Mouse (Mus musculus): ENCODE measurements around the gene Tbrg1.

Gene Tbrg1

DNA sequence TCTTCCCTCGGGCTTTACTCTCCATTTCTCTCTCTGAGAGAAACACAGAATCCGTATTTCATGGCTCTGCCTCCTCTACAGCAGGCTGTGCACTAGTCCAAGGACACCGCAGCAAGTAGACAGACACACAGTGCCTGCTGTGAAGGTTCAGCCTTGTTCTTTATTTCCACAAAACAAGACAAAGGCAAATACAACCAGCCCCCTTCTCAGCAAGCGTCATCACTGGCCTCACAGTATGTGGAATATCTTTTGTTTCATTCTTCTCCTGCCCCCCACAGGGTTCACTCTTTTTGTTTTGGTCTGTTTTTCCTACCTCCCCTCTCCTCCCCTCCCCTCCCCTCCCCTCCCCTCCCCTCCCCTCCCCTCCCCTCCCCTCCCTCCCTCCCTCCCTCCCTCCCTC, 28.5 kb downstream of the Tbrg1 start:
- DNase-seq, result no peak

DNA sequence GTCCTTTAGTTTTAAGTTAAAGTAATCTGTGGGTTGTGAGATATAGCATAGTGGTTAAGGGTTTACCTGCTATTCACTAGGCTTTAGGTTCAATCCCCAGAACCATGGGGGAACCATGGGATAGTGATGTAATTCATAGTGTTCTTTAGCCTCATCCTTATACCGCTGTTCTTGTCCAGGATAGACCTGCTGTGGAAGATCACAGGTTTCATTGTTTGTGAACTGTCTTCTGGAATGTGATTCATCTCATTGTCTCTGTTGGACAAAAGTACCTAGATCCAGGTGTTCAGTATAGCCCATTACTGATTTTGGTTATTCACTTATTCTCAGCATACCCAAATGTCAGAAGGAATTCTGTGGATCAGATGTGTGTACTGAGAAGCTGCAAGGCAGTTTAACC, 29.8 kb downstream of the Tbrg1 start:
- DNase-seq, result no peak

- peak; percentile 16 for DNase-seq
Measured at GRCm38 (mm10) chr9:37626103-37626567, 31.0 kb downstream of the Tbrg1 start.

DNA sequence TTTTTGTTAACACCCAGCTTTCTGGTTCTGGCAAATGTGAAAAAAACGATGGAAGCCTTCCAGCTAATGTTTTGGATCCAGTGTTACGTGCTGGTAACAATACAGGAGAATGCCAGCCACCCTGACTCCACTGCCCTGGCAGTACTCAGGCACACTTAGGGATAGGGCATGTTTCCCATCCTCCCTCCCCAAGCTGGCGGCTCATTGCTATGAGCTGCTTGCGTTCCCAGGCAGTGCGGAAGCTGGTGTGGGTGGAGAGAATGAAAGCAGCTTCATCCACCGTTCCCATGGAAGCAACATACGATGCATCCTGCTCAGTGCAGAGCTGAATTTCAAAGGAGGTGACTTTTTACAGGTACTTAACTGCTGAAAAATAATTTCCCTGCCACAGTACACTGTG, 31.5 kb downstream of the Tbrg1 start:
- peak; percentile 67 for DNase-seq

GRCm38 (mm10) chr9:37625129-37625528, 32.0 kb downstream of the Tbrg1 start:
- DNase-seq, result no peak

DNA sequence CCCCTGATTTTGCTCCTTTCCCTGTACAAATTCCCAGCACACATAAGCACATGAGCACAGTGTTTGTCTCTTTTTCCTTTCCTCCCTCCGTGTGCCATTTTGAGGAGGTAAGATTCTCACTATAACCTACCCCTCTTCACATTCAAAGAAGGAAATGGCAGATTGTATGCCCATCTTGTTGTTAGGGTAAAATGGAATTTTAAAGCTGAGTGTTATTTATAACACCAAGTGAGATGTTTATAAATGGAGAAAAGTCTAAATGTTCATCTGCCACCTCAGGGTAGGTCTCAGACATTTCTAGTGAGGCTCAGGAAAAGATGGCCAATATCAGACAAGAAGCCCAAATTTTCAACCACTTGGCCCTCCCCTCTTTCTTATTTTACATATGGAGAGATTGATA, 32.6 kb downstream of the Tbrg1 start:
- DNase-seq, result no peak

DNA sequence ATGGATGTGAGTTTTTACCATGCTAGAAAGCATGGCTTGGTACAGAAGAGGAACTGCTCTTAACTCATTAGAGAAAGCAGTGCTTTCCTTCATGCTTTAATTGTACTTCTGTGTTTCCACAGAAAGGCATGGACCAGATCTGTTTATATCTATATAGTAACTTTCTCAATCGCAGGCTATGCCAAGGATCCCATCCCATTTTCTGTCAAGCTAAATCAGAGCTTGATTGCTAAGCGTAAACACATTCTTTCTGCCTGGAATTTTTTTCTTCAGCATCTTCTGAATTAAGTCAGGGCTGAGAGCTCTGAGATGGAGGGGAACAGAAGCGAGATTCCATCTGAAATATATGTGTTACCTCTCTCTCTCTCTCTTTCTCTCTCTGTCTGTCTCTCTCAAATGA, 33.1 kb downstream of the Tbrg1 start:
- DNase-seq, result no peak

- DNase-seq, result peak; percentile 84
Measured at GRCm38 (mm10) chr9:37621290-37621689, 35.8 kb downstream of the Tbrg1 start.

DNA sequence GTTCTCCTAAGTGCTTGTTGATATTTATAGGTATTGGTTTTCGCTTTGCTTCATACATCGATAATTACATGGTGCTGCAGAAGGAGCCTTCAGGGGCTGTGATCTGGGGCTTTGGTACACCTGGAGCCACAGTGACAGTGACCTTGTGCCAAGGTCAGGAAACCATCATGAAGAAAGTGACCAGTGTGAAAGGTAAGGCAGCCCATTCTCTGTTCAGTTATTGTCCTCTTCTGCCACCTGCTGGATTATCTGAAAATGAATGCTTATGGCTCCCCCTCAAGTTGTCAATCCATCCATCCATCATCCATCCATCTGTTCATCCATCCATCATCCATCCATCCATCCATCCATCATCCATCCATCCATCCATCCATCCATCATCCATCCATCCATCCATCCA, 40.3 kb downstream of the Tbrg1 start:
- DNase-seq, result peak; percentile 39

DNA sequence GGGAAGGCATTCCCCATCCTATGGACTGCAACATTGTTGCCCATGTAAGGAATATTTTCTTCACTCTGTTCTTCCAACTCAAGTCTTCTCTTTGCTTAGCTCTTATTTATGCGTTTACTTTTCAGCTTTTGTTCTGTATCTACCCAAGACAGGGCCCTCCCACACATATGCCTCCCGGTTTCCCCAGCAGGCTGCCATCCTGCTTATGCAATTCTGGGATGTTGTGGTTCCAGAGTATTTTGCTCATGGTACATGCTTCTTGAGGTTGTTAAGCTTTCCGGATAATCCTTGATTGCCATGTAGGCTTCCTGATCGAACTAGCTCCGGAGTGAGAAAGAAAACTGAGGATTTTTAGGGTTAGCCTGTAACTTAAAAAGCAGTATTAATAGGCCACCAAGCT, 41.9 kb downstream of the Tbrg1 start:
- DNase-seq, result peak; percentile 25

- no peak for DNase-seq
Measured at GRCm38 (mm10) chr9:37614316-37614715, 42.8 kb downstream of the Tbrg1 start.

- no peak for DNase-seq
Measured at GRCm38 (mm10) chr9:37613911-37614280, 43.2 kb downstream of the Tbrg1 start.

DNA sequence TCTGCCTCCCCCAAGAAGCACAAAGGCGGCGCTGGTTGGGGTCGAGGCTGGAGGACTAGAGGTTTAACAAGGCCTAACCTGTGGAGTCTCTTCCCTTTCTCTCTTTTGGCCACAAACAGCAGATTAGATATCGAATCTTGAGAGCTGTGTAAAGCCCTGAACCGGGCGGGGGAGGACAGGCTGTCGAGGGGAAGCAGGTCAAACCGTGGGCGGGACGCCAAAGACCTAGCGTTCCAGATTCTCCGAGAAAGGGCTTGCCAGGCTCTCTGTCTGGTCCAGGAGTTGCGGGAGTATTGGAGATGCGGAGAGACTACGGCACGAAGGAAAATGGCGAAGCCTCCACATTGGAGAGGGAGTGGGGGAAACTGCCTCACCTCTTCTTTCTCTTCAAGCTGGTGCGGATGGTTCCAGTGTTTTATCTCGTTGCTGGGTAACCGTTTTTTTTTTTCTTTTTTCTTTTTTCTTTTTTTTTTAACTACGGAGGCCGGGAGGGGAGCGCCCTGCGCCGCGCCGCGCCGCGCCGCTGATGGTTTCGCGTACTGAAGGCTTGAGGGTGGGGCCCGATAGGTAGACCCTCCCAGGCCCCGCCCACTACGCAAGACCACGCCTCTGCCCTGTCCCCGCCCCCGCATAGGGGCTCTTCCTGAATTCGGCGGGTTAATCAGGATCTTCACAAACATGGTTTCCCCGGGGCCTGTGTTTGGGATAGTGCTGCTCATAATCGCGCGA, 43.8 kb downstream of the Tbrg1 start, which contains the start of gene Spa17:
TSS of gene Spa17 (minus strand) at position 541 of the 729 bp plus-strand sequence.
- DNase-seq, result peak; percentile 90

DNA sequence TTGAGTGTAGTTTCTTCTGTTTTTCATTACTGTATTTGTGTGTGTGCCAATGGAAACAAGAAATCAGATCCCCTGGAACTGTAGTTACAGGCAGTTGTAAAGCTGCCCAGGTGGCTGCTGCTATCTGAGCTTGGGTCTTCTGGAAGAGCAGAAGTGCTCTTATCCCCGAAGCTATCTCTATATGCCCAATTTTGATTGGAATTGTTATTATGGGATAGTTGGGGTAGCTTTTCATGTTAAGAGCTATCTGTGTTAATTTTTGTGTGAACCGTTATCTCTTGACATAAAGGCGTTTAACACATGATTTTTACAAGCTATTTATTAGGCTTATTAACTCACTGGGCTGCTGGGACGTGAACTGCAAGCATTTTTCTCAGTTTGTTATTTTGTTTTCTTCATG, 47.6 kb downstream of the Tbrg1 start:
- DNase-seq, result no peak

DNA sequence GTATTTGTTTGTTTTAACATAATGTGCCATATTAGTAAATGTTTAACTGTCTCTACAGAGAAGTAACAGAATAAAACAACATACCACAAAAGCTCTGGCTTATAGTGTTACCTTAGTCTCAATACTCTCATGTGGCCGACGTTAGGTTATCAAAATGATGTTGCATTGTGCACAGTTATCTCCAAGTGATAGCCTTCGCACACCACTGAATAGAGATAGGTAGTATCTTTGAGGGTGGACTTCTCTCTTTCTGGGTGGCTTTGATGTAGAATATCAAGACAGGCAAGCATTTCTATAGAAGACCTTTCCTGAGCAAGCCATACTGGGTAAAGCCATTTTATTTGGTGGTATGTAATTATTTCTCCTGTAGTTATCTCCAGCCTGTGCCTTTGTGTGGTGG, 52.0 kb downstream of the Tbrg1 start:
- no peak for DNase-seq

GRCm38 (mm10) chr9:37600538-37601205, 56.4 kb downstream of the Tbrg1 start:
- no peak for DNase-seq

Data from cerebellum, adult 9-11 months (tissue).